Mouse (Mus musculus): ENCODE measurements around the gene Lsamp.

Lsamp gene

DNA sequence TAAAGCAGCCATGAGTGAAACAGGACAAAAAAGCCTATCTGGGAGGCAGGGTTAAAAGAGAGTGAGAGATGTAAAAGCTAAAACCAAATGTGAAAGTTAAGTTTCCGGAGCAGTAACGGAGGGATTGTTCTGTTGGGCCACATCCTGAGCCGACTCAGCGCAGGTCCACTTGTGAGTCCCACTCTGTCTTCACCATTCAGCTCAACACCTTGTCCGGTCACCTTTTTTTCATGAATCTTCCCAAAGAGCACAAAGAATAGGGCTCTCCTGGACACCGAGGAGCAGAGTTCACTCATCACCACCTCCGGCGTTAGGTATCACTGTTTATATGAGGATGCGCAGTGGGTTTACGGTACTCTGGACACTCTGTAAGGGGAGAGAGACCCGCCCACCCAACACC is 2196.3 kb downstream of the Lsamp start:
- DNase-seq (ENCODE audit: low read depth, low spot score), result no peak

DNA sequence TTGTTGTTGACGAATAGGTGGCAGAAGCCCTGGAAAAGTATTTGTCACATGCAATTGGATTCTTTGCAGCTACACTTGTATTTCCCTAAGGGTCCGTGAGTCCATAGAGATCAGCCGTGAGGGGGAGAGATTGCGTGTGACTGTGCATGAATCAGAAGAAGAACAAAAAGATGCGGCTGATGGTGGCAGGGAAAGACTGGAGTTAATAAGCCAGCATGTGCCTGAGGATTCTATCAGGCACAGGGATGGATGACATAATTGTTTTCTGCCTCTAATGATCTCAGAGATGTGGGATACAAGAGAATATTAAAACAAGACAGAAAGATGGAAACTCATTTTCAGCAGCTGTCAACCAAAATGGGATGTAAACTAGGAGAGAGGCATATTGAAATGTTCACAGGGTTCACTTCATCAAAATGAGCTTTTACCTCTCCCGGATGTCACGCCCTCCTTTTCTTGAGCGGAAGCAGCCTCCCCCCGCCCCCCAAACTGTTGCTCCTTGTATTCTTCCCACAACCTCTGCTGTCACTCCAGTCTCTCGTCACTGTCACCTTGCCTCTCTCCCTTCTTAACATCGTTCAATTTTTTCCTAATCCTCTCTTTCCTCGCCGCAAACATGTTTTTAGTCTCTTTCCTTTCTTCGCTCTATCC is 2205.4 kb downstream of the Lsamp start:
- peak; percentile 54 for DNase-seq (ENCODE audit: low read depth, low spot score)

DNA sequence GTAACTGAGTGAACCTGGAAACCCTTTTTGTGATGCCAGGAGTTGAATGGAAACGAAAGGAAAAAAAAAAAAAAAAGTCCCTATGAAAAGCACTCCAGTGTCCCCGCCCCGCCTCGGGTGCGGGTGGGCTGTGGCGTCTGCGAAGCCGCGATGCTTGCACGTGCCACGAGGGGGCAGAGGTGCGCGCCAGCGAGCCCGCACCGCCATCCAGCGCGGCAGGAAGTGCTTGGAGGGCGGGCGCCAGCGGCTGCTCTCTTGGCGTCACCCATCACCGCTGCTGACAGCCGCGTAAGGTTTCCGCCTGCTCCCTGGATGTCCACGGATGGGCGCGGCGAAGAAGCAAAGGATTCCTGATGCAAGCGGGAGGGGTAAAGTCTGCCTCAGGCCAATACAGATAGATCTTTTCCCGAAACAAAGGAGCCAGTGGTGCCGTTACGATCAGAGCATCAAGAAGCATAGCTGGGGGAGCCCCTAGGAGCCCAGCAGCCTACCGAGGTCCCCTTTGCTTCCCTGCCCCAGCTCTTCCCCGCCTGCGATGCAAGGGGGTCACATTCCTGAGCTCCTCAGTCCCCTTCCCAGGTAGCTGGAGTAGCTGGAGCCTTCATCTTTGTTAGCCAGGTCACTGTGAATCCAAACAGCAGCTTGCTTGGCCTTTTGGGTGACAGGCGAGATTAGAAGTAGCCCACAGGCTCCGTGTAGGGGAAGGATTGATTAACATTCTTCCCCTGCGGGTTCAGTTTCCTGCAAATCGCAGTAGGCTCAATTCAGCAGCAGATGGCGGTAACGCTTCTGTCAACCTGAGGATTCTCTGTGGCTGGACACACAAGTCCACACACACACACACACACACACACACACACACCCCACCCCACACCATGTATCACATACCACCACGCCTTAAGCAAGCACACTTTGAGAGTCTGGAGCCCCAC is 2206.2 kb downstream of the Lsamp start:
- peak; percentile 85 for DNase-seq (ENCODE audit: low read depth, low spot score)

Data from brain, embryonic 18.5 days (tissue).